Mouse (Mus musculus): Measurements from ENCODE around the gene Mansc4. TPM values are rescaled to one million over a fixed set of nuclear protein-coding genes. Genes with fewer than 3 reads are reported as not detected.

Gene Mansc4
- polyA plus RNA-seq, 1 experiment = not detected

DNA sequence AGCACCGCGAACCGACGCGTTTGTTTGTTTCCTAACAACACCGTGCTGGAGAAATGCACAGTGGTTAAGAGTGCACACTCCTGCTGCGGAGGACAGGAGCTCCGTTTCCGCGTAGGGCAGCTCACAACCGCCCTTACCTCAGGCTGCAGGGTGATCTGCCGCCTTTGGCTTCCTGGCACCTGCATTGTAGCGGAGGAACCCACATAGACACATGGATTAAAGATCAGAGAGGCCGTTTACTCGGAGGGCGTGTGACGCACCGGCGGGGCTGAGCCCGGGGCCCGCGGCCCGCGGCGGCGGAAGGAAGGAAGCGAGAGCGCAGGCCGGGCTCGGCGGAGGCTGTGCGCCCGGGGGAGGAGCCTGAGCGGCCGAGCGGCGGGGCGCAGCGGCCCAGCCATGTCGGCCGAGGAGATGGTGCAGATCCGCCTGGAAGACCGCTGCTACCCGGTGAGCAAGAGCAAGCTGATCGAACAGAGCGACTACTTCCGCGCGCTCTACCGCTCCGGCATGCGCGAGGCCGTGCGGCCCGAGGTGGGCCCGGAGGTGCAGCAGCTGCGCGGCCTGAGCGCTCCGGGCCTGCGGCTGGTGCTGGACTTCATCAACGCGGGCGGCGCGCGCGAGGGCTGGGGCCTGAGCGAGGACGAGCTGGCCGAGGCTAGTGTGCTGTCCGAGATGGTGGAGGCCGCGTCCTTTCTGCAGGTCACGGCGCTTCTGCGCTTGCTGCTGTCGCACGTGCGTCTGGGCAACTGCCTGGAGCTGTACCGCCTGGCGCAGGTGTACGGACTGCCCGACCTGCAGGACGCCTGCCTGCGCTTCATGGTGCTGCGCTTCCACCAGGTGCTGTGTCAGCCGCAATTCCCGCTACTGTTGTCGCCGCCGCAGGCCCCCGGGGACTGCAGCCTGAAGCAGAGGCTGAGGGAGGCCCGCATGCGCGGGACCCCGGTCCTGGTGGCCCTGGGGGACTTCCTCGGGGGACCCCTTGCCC is 4.6 kb upstream of the Mansc4 start, which contains the start of gene Klhl42:
TSS of gene Klhl42 (plus strand) at position 244 of the 985 bp plus-strand sequence.
- under 1% methylated on average over 98 of the region's 99 CpGs for WGBS
- peaks cover 4% of the 10 kb centered on the region; the same call in 1 of the 2 replicates for H3K4me1 ChIP-seq (ENCODE audit: control insufficient read depth, insufficient read depth, low read length)
- H3K4me3 ChIP-seq (replicated peaks; ENCODE audit: control insufficient read depth, low read depth, low read length) = peak within 1 kb of the TSS; percentile 92
- TF ChIP-seq CTCF (IDR thresholded peaks at IDR 0.05; ENCODE audit: control insufficient read depth, insufficient read depth, low read length) (no peak), POLR2A (IDR thresholded peaks at IDR 0.05; ENCODE audit: borderline replicate concordance, control insufficient read depth, low read depth, low read length) (peak; percentile 68; the same call in 1 of the 2 replicates)
- H3K27ac ChIP-seq (ENCODE audit: control insufficient read depth, insufficient read depth, low read depth, low read length, poor library complexity) = peak within 1 kb of the TSS; percentile 84

DNA sequence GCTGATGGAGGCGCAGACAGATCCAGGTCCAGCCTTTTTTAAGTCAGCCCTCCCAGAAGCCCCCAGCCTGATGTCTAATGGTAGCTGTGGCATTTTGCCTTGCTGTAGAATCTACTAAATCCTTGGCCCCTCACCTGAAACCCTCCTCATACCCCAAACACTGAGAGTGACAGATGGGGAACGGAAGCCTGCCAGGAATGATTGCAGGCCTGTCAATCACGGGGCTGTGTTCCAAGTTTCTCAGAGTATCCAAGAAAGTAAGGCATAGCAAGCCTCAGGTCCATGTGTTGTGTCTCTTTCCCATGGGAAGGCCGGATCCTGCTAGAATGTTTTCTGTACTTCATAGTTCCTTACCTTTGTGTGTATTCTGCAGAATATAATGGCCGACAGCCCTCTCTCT is 3.4 kb upstream of the Mansc4 start:
- H3K4me3 ChIP-seq (replicated peaks; ENCODE audit: control insufficient read depth, low read depth, low read length) = no peak overlapping the region
- WGBS = 81% methylated on average over 5 of the region's 5 CpGs
- H3K4me1 ChIP-seq (ENCODE audit: control insufficient read depth, insufficient read depth, low read length) = peaks cover 4% of the 10 kb centered on the region; the same call in 1 of the 2 replicates
- TF ChIP-seq CTCF (IDR thresholded peaks at IDR 0.05; ENCODE audit: control insufficient read depth, insufficient read depth, low read length) (no peak), POLR2A (IDR thresholded peaks at IDR 0.05; ENCODE audit: borderline replicate concordance, control insufficient read depth, low read depth, low read length) (no peak)
- H3K27ac ChIP-seq (ENCODE audit: control insufficient read depth, insufficient read depth, low read depth, low read length, poor library complexity) = no peak overlapping the region

DNA sequence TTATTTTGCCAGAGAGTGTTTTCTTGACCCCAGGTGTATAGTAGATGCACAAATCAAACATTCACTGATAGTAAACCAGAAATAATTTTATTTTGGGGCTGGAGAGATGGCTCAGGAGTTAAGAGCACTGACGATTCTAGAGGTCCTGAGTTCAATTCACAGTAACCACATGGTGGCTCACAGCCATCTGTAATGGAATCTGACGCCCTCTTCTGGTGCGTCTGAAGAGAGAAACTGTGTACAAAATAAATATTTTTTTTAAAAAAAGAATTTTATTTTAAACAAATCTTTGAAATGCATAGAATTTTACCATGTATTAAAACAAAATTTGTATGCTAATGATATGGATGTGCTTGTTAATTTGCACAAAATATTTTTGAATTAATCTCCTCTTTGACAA is 1.7 kb upstream of the Mansc4 start:
- peaks cover 4% of the 10 kb centered on the region; the same call in 1 of the 2 replicates for H3K4me1 ChIP-seq (ENCODE audit: control insufficient read depth, insufficient read depth, low read length)
- H3K4me3 ChIP-seq (replicated peaks; ENCODE audit: control insufficient read depth, low read depth, low read length) = no peak overlapping the region
- H3K27ac ChIP-seq (ENCODE audit: control insufficient read depth, insufficient read depth, low read depth, low read length, poor library complexity) = no peak overlapping the region
- 69% methylated on average over 3 of the region's 3 CpGs for WGBS
- TF ChIP-seq CTCF (IDR thresholded peaks at IDR 0.05; ENCODE audit: control insufficient read depth, insufficient read depth, low read length) = no peak
- TF ChIP-seq POLR2A (IDR thresholded peaks at IDR 0.05; ENCODE audit: borderline replicate concordance, control insufficient read depth, low read depth, low read length) = no peak

DNA sequence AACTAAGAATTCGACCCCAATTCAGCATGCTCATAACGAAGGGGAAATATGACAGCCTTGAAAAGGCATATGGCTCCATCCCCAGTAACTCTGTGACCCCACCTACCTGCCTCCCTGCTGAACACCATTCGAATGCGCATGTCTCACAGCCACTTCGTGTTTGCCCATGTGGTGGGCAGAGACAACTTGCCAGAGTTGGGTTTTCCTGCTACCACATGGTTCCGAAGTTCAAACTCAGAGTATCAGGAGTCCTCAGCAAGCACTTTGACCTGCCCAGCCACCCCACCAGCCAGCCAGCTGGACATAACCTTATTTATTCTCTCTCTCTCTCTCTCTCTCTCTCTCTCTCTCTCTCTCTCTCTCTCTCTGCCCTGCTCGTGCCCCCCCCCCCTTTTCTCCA is 904 bp upstream of the Mansc4 start:
- Histone ChIP-seq H3K4me1 (ENCODE audit: control insufficient read depth, insufficient read depth, low read length) (peaks cover 3% of the 10 kb centered on the region; the same call in 1 of the 2 replicates), H3K27ac (ENCODE audit: control insufficient read depth, insufficient read depth, low read depth, low read length, poor library complexity) (no peak overlapping the region), H3K4me3 (replicated peaks; ENCODE audit: control insufficient read depth, low read depth, low read length) (no peak overlapping the region)
- WGBS = 64% methylated on average over 7 of the region's 7 CpGs
- TF ChIP-seq POLR2A (IDR thresholded peaks at IDR 0.05; ENCODE audit: borderline replicate concordance, control insufficient read depth, low read depth, low read length) (no peak), CTCF (IDR thresholded peaks at IDR 0.05; ENCODE audit: control insufficient read depth, insufficient read depth, low read length) (no peak)

DNA sequence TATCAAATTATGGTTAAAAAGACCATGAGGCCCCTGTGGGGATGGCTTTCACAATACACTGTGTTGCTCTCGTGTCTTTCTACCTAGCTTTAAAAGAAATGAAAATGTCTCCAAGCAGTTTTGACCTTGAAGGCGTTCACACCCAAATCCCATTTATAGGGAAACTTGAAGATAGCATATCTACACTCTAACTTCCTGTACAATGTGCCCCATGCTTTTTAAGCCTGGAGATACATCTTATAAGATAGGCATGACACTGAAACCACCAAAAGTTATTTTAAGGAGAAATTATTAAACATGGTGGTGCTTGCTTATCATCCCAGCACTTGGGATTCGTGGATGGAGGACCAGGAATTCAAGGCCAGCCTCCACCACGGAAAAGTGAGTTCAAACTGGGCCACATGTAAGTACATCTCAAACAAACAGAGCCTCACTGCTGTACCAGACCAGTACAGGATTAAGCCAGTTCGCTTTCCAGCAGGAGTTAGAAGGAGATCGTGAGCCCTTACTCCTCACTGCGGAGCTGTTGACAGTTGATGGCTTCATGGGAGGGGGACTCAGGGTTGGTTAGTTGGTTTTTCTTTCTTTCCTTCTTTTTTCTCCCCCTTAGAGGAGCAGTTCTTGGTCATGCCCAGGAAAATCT is 1.3 kb downstream of the Mansc4 start:
- TF ChIP-seq CTCF (IDR thresholded peaks at IDR 0.05; ENCODE audit: control insufficient read depth, insufficient read depth, low read length) (no peak), POLR2A (IDR thresholded peaks at IDR 0.05; ENCODE audit: borderline replicate concordance, control insufficient read depth, low read depth, low read length) (no peak)
- no peaks in the 10 kb centered on the region for H3K4me1 ChIP-seq (ENCODE audit: control insufficient read depth, insufficient read depth, low read length)
- H3K4me3 ChIP-seq (replicated peaks; ENCODE audit: control insufficient read depth, low read depth, low read length) = no peak overlapping the region
- no peak overlapping the region for H3K27ac ChIP-seq (ENCODE audit: control insufficient read depth, insufficient read depth, low read depth, low read length, poor library complexity)
- 73% methylated on average over 7 of the region's 7 CpGs for WGBS

DNA sequence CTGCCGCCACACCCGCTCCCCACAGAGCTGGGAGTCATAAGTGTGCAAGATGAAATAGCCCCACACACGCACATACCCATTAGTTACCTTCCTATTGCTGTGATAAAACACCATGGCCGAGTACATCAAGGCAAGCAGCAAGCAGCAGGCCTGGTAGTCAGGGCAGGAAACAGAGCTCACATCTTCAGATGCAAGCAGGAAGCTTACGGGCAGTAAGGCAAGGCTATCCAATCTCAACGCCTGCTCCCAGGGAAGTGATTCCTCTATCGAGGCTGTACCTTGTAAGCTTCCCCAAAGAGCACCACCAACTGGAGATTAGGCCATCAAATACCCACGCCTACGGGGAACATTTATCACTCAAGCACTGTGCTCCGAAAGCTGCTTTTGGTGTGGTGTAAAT is 6.9 kb downstream of the Mansc4 start:
- Histone ChIP-seq H3K27ac (ENCODE audit: control insufficient read depth, insufficient read depth, low read depth, low read length, poor library complexity) (no peak overlapping the region), H3K4me3 (replicated peaks; ENCODE audit: control insufficient read depth, low read depth, low read length) (no peak overlapping the region), H3K4me1 (ENCODE audit: control insufficient read depth, insufficient read depth, low read length) (no peaks in the 10 kb centered on the region)
- no peak for TF ChIP-seq CTCF (IDR thresholded peaks at IDR 0.05; ENCODE audit: control insufficient read depth, insufficient read depth, low read length)
- no peak for TF ChIP-seq POLR2A (IDR thresholded peaks at IDR 0.05; ENCODE audit: borderline replicate concordance, control insufficient read depth, low read depth, low read length)
- WGBS = 84% methylated on average over 10 of the region's 10 CpGs

DNA sequence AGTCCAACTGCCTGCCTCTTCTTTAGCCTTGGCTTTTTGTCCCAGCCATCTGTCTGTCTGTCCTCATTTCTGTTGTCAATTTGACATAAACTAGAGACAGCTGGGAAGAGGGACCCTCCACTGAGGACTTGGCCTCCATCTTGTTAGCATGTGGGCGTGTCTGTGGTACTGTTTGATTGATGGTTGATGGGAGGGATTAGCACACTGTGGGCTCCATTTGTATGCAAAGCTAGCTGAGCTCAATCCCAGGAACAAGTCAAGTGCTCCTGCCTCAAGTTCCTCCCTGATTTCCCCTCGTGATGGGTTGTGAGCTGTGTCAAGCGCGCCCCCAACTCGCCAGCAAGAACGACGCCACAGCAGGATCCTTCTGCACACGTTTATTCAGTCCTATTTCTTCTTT is 10.0 kb downstream of the Mansc4 start:
- Histone ChIP-seq H3K27ac (ENCODE audit: control insufficient read depth, insufficient read depth, low read depth, low read length, poor library complexity) (no peak overlapping the region), H3K4me1 (ENCODE audit: control insufficient read depth, insufficient read depth, low read length) (peaks cover 1% of the 10 kb centered on the region; the same call in 1 of the 2 replicates), H3K4me3 (replicated peaks; ENCODE audit: control insufficient read depth, low read depth, low read length) (no peak overlapping the region)
- WGBS = 89% methylated on average over 8 of the region's 8 CpGs
- TF ChIP-seq POLR2A (IDR thresholded peaks at IDR 0.05; ENCODE audit: borderline replicate concordance, control insufficient read depth, low read depth, low read length) (no peak), CTCF (IDR thresholded peaks at IDR 0.05; ENCODE audit: control insufficient read depth, insufficient read depth, low read length) (no peak)

DNA sequence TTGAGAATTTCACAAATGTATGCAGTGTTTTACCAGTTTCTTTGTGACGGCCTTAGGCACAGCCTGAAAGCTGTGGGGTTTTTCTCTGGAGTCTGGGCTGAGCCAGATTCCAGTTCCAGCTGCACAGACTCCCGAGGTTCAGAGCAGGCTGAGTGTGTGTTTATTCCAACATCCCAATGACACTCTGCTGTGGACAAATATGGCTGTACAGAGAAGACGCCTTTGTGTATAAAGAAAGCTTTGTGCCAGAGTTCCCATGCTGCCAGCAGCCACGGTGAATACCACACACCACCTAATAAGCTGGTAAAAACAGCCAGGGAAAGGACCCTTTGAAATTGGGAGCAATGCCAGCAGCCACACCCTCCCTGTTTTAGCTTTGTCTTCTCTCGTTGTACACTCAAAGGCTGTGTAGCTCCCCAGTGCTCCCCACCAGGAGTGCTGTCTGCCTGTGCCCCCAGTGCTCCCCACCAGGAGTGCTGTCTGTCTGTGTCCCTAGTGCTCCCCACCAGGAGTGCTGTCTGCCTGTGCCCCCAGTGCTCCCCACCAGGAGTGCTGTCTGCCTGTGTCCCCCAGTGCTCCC is 10.9 kb downstream of the Mansc4 start:
- no peak overlapping the region for H3K4me3 ChIP-seq (replicated peaks; ENCODE audit: control insufficient read depth, low read depth, low read length)
- no peak overlapping the region for H3K27ac ChIP-seq (ENCODE audit: control insufficient read depth, insufficient read depth, low read depth, low read length, poor library complexity)
- WGBS = 71% methylated on average over 5 of the region's 5 CpGs
- H3K4me1 ChIP-seq (ENCODE audit: control insufficient read depth, insufficient read depth, low read length) = peaks cover 1% of the 10 kb centered on the region; the same call in 1 of the 2 replicates
- TF ChIP-seq POLR2A (IDR thresholded peaks at IDR 0.05; ENCODE audit: borderline replicate concordance, control insufficient read depth, low read depth, low read length) = no peak
- no peak for TF ChIP-seq CTCF (IDR thresholded peaks at IDR 0.05; ENCODE audit: control insufficient read depth, insufficient read depth, low read length)
